Mouse (Mus musculus): Measurements from ENCODE around the gene Fcgrt.

DNA sequence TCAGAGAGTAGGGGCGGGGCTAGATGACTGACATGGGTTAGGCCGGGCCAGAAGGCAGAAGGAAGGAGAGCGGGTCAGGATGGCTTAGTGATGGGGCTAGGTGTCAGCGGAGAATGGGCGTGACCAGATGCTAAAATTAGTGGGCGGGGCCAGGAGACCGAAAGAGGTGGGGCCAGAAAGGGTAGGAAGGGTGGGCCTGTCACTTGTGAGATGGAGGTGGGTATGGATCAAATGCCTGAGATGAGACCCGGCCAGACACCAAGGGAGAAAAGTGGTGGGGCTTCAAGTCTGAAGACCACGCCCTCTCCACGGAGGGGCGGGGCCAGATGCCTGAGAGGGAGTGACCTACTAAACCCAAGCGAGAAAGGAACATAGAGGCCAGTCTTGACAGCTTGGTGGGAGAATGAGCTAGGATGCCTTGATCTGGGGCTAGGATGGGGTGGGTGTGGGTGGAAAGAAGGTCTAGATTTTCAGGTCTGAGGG is 30.9 kb upstream of the Fcgrt start:
- TF ChIP-seq CTCF (IDR thresholded peaks at IDR 0.05; ENCODE audit: insufficient read depth, low read depth, low read length) (no peak), POLR2A (IDR thresholded peaks at IDR 0.05; ENCODE audit: insufficient read depth, low read depth, low read length) (no peak)
